Mouse (Mus musculus) CH12.LX (cell line): ENCODE measurements around the gene Pcbp2. TPM values are rescaled to one million over a fixed set of nuclear protein-coding genes. Genes with fewer than 3 reads are reported as not detected.

ENCODE experiments used
- DNase-seq: peaks from one replicate; pipeline ENCODE4 v3.0.0-alpha.2; 2013; ENCODE audit errors: extremely low read depth
- H3K27ac ChIP-seq: 2 replicates; pipeline ENCODE4 v1.5.1; 2012; ENCODE audit warnings: low read depth, mild to moderate bottlenecking, control low read depth, moderate library complexity; ENCODE audit not compliant: insufficient read depth
- H3K27me3 ChIP-seq: replicated peaks from 2 replicates; pipeline ENCODE3; 2012; ENCODE audit warnings: inconsistent platforms
- H3K36me3 ChIP-seq, 2 experiments: replicated peaks in 1 of 2; 2 replicates each; pipeline versions ENCODE3 to v1.6.1; 2012; ENCODE audit warnings: inconsistent platforms in 1 of 2, low read length in 1 of 2, mild to moderate bottlenecking in 1 of 2, mixed read lengths in 1 of 2, moderate library complexity in 1 of 2; ENCODE audit not compliant: control insufficient read depth in 1 of 2, insufficient read depth in 1 of 2
- H3K4me1 ChIP-seq, 2 experiments: 2 replicates each; pipeline ENCODE4 v1.6.1; 2012; ENCODE audit warnings: inconsistent platforms in 1 of 2, moderate library complexity in 1 of 2; ENCODE audit not compliant: insufficient read depth in 2 of 2, control insufficient read depth in 1 of 2
- H3K4me2 ChIP-seq: 2 replicates; pipeline ENCODE4 v1.6.1; 2012; ENCODE audit warnings: low read depth, mild to moderate bottlenecking, control low read depth; ENCODE audit not compliant: poor library complexity, insufficient read depth, severe bottlenecking
- H3K4me3 ChIP-seq, 3 experiments: fragments of 150-350 bp in 1 of 3; sonication (generic) in 1 of 3; replicated peaks in 1 of 3; 2 replicates each; pipeline versions ENCODE3 to v1.5.1; 2011 to 2012; ENCODE audit warnings: low read depth in 2 of 3, low read length in 2 of 3, mild to moderate bottlenecking in 2 of 3, moderate library complexity in 2 of 3, control low read depth in 1 of 3, improper control_type of control experiment in 1 of 3, inconsistent platforms in 1 of 3, mixed read lengths in 1 of 3; ENCODE audit not compliant: poor library complexity in 1 of 3
- H3K79me2 ChIP-seq: replicated peaks from 2 replicates; pipeline ENCODE4 v1.6.1; 2012; ENCODE audit warnings: mild to moderate bottlenecking, moderate library complexity; ENCODE audit not compliant: control insufficient read depth, poor library complexity, insufficient read depth, severe bottlenecking; ENCODE audit errors: extremely low read depth
- H3K9ac ChIP-seq: 2 replicates; pipeline ENCODE4 v1.6.1; 2012; ENCODE audit warnings: low read depth, mild to moderate bottlenecking, control low read depth, moderate library complexity; ENCODE audit not compliant: insufficient read depth
- H3K9me3 ChIP-seq: replicated peaks from 2 replicates; pipeline ENCODE3; 2012; ENCODE audit warnings: low read length, inconsistent platforms, mixed read lengths
- CHD2 ChIP-seq: IDR thresholded peaks from 2 replicates; pipeline ENCODE4 v1.6.1; 2011; ENCODE audit warnings: low read length, improper control_type of control experiment
- E2F4 ChIP-seq: IDR thresholded peaks from 2 replicates; pipeline ENCODE4 v1.6.1; 2011; ENCODE audit warnings: low read depth, low read length, improper control_type of control experiment; ENCODE audit not compliant: insufficient replicate concordance
- ELF1 ChIP-seq: IDR thresholded peaks from 2 replicates; pipeline ENCODE4 v1.6.1; 2014; ENCODE audit warnings: low read depth, mild to moderate bottlenecking, inconsistent platforms, low read length, improper control_type of control experiment
- IRF4 ChIP-seq: IDR thresholded peaks from 2 replicates; pipeline ENCODE4 v1.6.1; 2014; ENCODE audit warnings: low read depth, mild to moderate bottlenecking, inconsistent platforms, low read length, improper control_type of control experiment
- JUN ChIP-seq: IDR thresholded peaks from 2 replicates; pipeline ENCODE4 v1.6.1; 2011; ENCODE audit warnings: low read depth, mild to moderate bottlenecking, low read length, improper control_type of control experiment, moderate library complexity; ENCODE audit not compliant: insufficient read depth
- KAT2A ChIP-seq: IDR thresholded peaks from 2 replicates; pipeline ENCODE4 v1.6.1; 2012; ENCODE audit warnings: low read length, improper control_type of control experiment, inconsistent platforms; ENCODE audit not compliant: insufficient replicate concordance
- MAFK ChIP-seq: IDR thresholded peaks from 2 replicates; pipeline ENCODE4 v1.6.1; 2011; ENCODE audit warnings: low read length, improper control_type of control experiment; ENCODE audit not compliant: insufficient replicate concordance
- MAZ ChIP-seq: IDR thresholded peaks from 2 replicates; pipeline ENCODE4 v1.6.1; 2012; ENCODE audit warnings: low read depth, mild to moderate bottlenecking, inconsistent platforms, low read length, improper control_type of control experiment, moderate library complexity
- NRF1 ChIP-seq: IDR thresholded peaks from 2 replicates; pipeline ENCODE4 v1.6.1; 2014; ENCODE audit warnings: low read depth, mild to moderate bottlenecking, inconsistent platforms, low read length, improper control_type of control experiment, moderate library complexity
- POLR2A ChIP-seq: IDR thresholded peaks from 2 replicates; pipeline ENCODE4 v1.6.1; 2011; ENCODE audit warnings: low read depth, mild to moderate bottlenecking, improper control_type of control experiment, low read length
- POLR2AphosphoS2 ChIP-seq: IDR thresholded peaks from 2 replicates; pipeline ENCODE4 v1.6.1; 2011; ENCODE audit warnings: low read depth, low read length, improper control_type of control experiment
- RCOR1 ChIP-seq: conservative IDR thresholded peaks from 2 replicates; pipeline ENCODE4 v1.6.1; 2012; ENCODE audit warnings: low read depth, mild to moderate bottlenecking, inconsistent platforms, low read length, improper control_type of control experiment
- TBP ChIP-seq: conservative IDR thresholded peaks from 2 replicates; pipeline ENCODE4 v1.6.1; 2011; ENCODE audit warnings: low read depth, low read length, improper control_type of control experiment
- ZC3H11A ChIP-seq: IDR thresholded peaks from 2 replicates; pipeline ENCODE4 v1.6.1; 2012; ENCODE audit warnings: low read depth, mild to moderate bottlenecking, inconsistent platforms, low read length, improper control_type of control experiment
- ZKSCAN1 ChIP-seq: IDR thresholded peaks from 2 replicates; pipeline ENCODE4 v1.6.1; 2012; ENCODE audit warnings: low read depth, inconsistent platforms, low read length, improper control_type of control experiment, borderline replicate concordance
- dilution Hi-C: fragments of 300-500 bp; cut with MboI; formaldehyde crosslinking; loops from 2 replicates; pipeline ENCODE4 v1.14.3; 2020; ENCODE audit warnings: low sequenced_read_pairs; ENCODE audit not compliant: extremely low pct_unique_long_range_greater_than_20kb, extremely low pct_ligation_motif_present
- in situ Hi-C: fragments of 300-500 bp; cut with MboI; formaldehyde crosslinking; loops from 3 replicates; pipeline ENCODE4 v1.14.3; 2019; ENCODE audit warnings: low sequenced_read_pairs, low pct_ligation_motif_present, low pct_unique_long_range_greater_than_20kb, mixed read lengths
- polyA plus RNA-seq: library from polyadenylated mRNA; unstranded; fragments of >175 nt; gene quantifications from 2 replicates; pipeline ENCODE4 v1.2.1, GENCODE M21; 2012; ENCODE audit warnings: low read depth; ENCODE audit not compliant: insufficient read length
- total RNA-seq, 2 experiments: library from RNA; depleted of rRNA; stranded (reverse); fragments of 300-350 nt in 1 of 2; fragments of >200 nt in 1 of 2; gene quantifications; 2 replicates each; pipeline ENCODE4 v1.2.3; 2012 to 2014

Gene Pcbp2
- total and polyA plus RNA-seq, 3 experiments, result 281 to 1,545 (median 379) TPM

- in situ Hi-C loops, result no loop called here
- DNase-seq, result no peak
- no peaks in the 10 kb centered on the region; a peak in 1 of 4 replicates for H3K4me1 ChIP-seq
Observed at GRCm38 (mm10) chr15:102500479-102500878, 30.1 kb downstream of the Pcbp2 start.

GRCm38 (mm10) chr15:102501084-102501814 lies 30.9 kb downstream of the Pcbp2 start:
- Histone ChIP-seq H3K27ac (no peak overlapping the region), H3K4me2 (no peak overlapping the region), H3K79me2 (peaks cover 8% of the 10 kb centered on the region), H3K27me3 (no peaks in the 10 kb centered on the region), H3K9ac (no peak overlapping the region), H3K36me3 (peaks cover 75 to 96% of the 10 kb centered on the region in 2 experiments), H3K9me3 (no peaks in the 10 kb centered on the region)
- in situ Hi-C loops, result no loop called here
- dilution Hi-C loops, result no loop called here
- DNase-seq, result no peak
- no peak for TF ChIP-seq ZC3H11A
- TF ChIP-seq POLR2A, result peak; percentile 5; the same call in 1 of the 2 replicates
- TF ChIP-seq KAT2A, result no peak
- no peak for TF ChIP-seq TBP
- no peak for TF ChIP-seq ELF1
- no peak for TF ChIP-seq ZKSCAN1
- no peak for TF ChIP-seq E2F4
- TF ChIP-seq, all 38 proteins: peak for 1
- Histone ChIP-seq H3K4me3 (no peak overlapping the region), H3K4me1 (no peaks in the 10 kb centered on the region; a peak in 1 of 4 replicates)

More at GRCm38 (mm10) chr15:102500479-102500878, 30.1 kb downstream of the Pcbp2 start:
- peaks cover 11% of the 10 kb centered on the region for H3K79me2 ChIP-seq
- no peak overlapping the region for H3K9ac ChIP-seq
- no peak overlapping the region for H3K4me2 ChIP-seq
- dilution Hi-C loops, result no loop called here
- H3K27me3 ChIP-seq, result no peaks in the 10 kb centered on the region
- TF ChIP-seq MAFK, result no peak
- TF ChIP-seq KAT2A, result no peak
- TF ChIP-seq POLR2A, result peak; percentile 31; the same call in 1 of the 2 replicates
- TF ChIP-seq IRF4, result no peak
- TF ChIP-seq RCOR1, result no peak
- H3K36me3 ChIP-seq, result peaks cover 78 to 95% of the 10 kb centered on the region in 2 experiments
- no peaks in the 10 kb centered on the region for H3K9me3 ChIP-seq
- no peak overlapping the region for H3K4me3 ChIP-seq
- no peak overlapping the region for H3K27ac ChIP-seq

GRCm38 (mm10) chr15:102502254-102502840 lies 32.0 kb downstream of the Pcbp2 start:
- Histone ChIP-seq H3K36me3 (peaks cover 68 to 90% of the 10 kb centered on the region in 2 experiments), H3K9ac (no peak overlapping the region), H3K27ac (no peak overlapping the region), H3K4me2 (no peak overlapping the region), H3K79me2 (peaks cover under 1% of the 10 kb centered on the region), H3K4me3 (no peak overlapping the region), H3K9me3 (no peaks in the 10 kb centered on the region), H3K4me1 (peaks cover 0 to 4% of the 10 kb centered on the region in 2 experiments; a peak in 2 of 4 replicates), H3K27me3 (no peaks in the 10 kb centered on the region)
- DNase-seq, result no peak
- in situ Hi-C loops (no loop called here), dilution Hi-C loops (no loop called here)
- TF ChIP-seq JUN, result no peak
- TF ChIP-seq POLR2AphosphoS2, result no peak
- no peak for TF ChIP-seq MAZ
- TF ChIP-seq CHD2, result no peak
- TF ChIP-seq E2F4, result no peak
- no peak for TF ChIP-seq MAFK
- TF ChIP-seq NRF1, result no peak
- TF ChIP-seq RCOR1, result no peak
- TF ChIP-seq TBP, result no peak
- TF ChIP-seq POLR2A, result no peak
